Mouse (Mus musculus) B cell, adult (primary cell): ENCODE measurements around the gene Igf2. TPM values are rescaled to one million over a fixed set of nuclear protein-coding genes. Genes with fewer than 3 reads are reported as not detected.

ENCODE experiments used
- total RNA-seq: library from RNA; stranded (reverse); gene quantifications from 4 replicates; pipeline ENCODE4 v1.2.4, GENCODE M21; 2023; ENCODE audit not compliant: inconsistent age

Gene Igf2
- not detected in 4 replicates for total RNA-seq

GRCm38 (mm10) chr7:142666659-142667058 is at the start of gene Igf2:
Igf2 (minus strand) TSS chr7:142666816.

GRCm38 (mm10) chr7:142669751-142670625 is 3.4 kb upstream of the Igf2 start, which contains the start of gene Gm49394:
Gm49394 (minus strand) TSS chr7:142669942.

Other genes starting within 250 kb of the Igf2 start
- gene Syt8, start 232.0 kb downstream of the Igf2 start, total RNA-seq: not detected in 4 replicates
- 2.8 to 8.6 TPM (median 4.6 TPM) in 4 replicates for gene Tnni2, start 225.0 kb downstream of the Igf2 start, total RNA-seq
- gene Lsp1, start 206.0 kb downstream of the Igf2 start, total RNA-seq: 819 to 878 TPM (median 864 TPM) in 4 replicates
- 27.0 to 41.7 TPM (median 32.3 TPM) in 4 replicates for gene Tnnt3, start 168.0 kb downstream of the Igf2 start, total RNA-seq
- 13.5 to 17.6 TPM (median 15.9 TPM) in 4 replicates for gene Mrpl23, start 134.1 kb downstream of the Igf2 start, total RNA-seq
- gene Gm49394, start 3.1 kb upstream of the Igf2 start, total RNA-seq: not detected in 4 replicates
- not detected in 4 replicates for gene Ins2, start 76.6 kb upstream of the Igf2 start, total RNA-seq